Mouse (Mus musculus) hindbrain, postnatal 0 days (tissue): Measurements from ENCODE around the gene Cmtr1. TPM values are rescaled to one million over a fixed set of nuclear protein-coding genes. Genes with fewer than 3 reads are reported as not detected.
"Not testable (repeated sequence)": the region's sequence is repeated elsewhere in the genome, so short reads cannot be mapped to it uniquely, and the experiment has no call there.

ENCODE experiments used
- ATAC-seq: fragments of 200-750 bp; cut with Nextera tagmentation; 2 replicates; pipeline ENCODE4 v1.8.0; 2017; ENCODE audit warnings: mild to moderate bottlenecking, moderate TSS enrichment, moderate library complexity
- DNase-seq: peaks from one replicate; pipeline ENCODE4 v3.0.0-alpha.2; 2015; ENCODE audit warnings: low spot score
- H3K27ac ChIP-seq: fragments of 300-500 bp; sonication (generic); 2 replicates; pipeline ENCODE4 v1.5.1; 2014; ENCODE audit warnings: mild to moderate bottlenecking
- H3K27me3 ChIP-seq: fragments of 300-500 bp; sonication (generic); 2 replicates; pipeline ENCODE4 v1.6.1; 2014; ENCODE audit warnings: low read length, mixed read lengths; ENCODE audit not compliant: insufficient read depth
- H3K36me3 ChIP-seq: fragments of 300-500 bp; sonication (generic); 2 replicates; pipeline ENCODE4 v1.6.1; 2014; ENCODE audit warnings: low read length, mixed read lengths; ENCODE audit not compliant: insufficient read depth
- H3K4me1 ChIP-seq: fragments of 300-500 bp; sonication (generic); 2 replicates; pipeline ENCODE4 v1.6.1; 2014; ENCODE audit warnings: antibody characterized with exemption, low read length, mixed read lengths; ENCODE audit not compliant: insufficient read depth
- H3K4me2 ChIP-seq: fragments of 300-500 bp; sonication (generic); 2 replicates; pipeline ENCODE4 v1.6.1; 2014; ENCODE audit warnings: low read depth, mild to moderate bottlenecking, low read length, moderate library complexity, mixed read lengths
- H3K4me3 ChIP-seq: fragments of 300-500 bp; sonication (generic); 2 replicates; pipeline ENCODE4 v1.5.1; 2014; ENCODE audit warnings: low read length
- H3K9ac ChIP-seq: fragments of 300-500 bp; sonication (generic); replicated peaks from 2 replicates; pipeline ENCODE4 v1.6.1; 2014; ENCODE audit warnings: mild to moderate bottlenecking, low read length, moderate library complexity, mixed read lengths
- H3K9me3 ChIP-seq: fragments of 300-500 bp; sonication (generic); 2 replicates; pipeline ENCODE4 v1.6.1; 2016; ENCODE audit warnings: low read length, mixed read lengths
- CTCF ChIP-seq: IDR thresholded peaks from 2 replicates; pipeline ENCODE4 v1.5.1; 2016; ENCODE audit warnings: antibody characterized with exemption, control low read depth, low read depth
- WGBS: fragments of 180-500 bp; shearing (Covaris S2); extraction: QIAGEN DNeasy Blood & Tissue Kit; methylation state at CpG from one replicate; pipeline ENCODE4 v1.1.7; 2014; 5-methylcytosine and 5-hydroxymethylcytosine counted together
- polyA plus RNA-seq: library from polyadenylated mRNA; unstranded; fragments of >200 nt; fragmentation: Nextera tagmentation; extraction: Ambion mirVana; gene quantifications from 2 replicates; pipeline ENCODE4 v1.2.1, GENCODE M21; 2015
- total RNA-seq: library from RNA; depleted of rRNA; stranded (reverse); fragments of >200 nt; gene quantifications from 2 replicates; pipeline ENCODE4 v1.2.3, GENCODE M21; 2014; rRNA removed

The Cmtr1 gene
- total RNA-seq (69.1 and 71.5 TPM in 2 replicates), polyA plus RNA-seq (106 and 116 TPM in 2 replicates)

DNA sequence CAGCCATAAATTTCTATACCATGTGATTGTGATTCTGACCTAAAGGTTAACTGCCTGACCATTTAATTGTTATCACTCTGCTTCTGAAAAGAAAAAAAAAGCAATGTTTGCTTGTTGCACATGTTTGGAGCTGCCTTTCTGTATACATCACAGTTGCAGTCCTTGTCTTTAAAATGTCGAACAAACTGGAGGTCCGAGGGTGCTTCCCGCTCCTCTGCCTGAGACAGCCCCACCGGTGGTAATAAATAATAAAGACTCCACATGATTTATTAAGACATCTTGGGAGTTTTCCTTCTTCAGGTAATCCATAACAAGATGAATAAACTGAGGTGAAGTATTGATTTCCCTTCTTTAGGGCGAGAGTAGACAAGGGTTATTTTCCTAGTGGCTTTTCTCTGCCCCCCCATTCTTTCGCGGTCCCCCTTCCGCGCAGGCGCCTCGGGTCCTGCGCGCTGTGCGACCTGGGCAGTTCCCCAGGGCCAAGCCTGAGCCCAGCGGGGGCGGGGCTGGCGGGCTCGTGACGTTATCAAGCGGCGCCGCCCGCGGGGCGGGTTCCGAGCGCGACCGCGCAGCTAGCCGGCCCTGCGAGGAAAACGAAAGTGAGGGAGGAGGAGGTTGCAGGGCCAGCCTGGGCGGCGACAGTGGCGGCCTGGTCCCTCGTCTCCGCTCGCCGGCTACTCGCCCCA is at the start of gene Cmtr1:
Gene Cmtr1 (plus strand): TSS at position 520 of the 686 bp plus-strand sequence.
- peak within 1 kb of the TSS; percentile 88 for H3K4me3 ChIP-seq
- ATAC-seq (peak; percentile 97), DNase-seq (peak; percentile 97)
- no peaks in the 10 kb centered on the region for H3K27me3 ChIP-seq
- H3K9ac ChIP-seq = peak within 1 kb of the TSS; percentile 93
- peaks cover 3% of the 10 kb centered on the region; the same call in 1 of the 2 replicates for H3K4me1 ChIP-seq
- H3K36me3 ChIP-seq = peaks cover 4% of the 10 kb centered on the region; the same call in 1 of the 2 replicates
- H3K27ac ChIP-seq = peak within 1 kb of the TSS; percentile 94
- H3K4me2 ChIP-seq = peak within 1 kb of the TSS; percentile 93
- TF ChIP-seq CTCF = no peak
- WGBS = under 1% methylated on average over 34 of the region's 41 CpGs
- H3K9me3 ChIP-seq = no peaks in the 10 kb centered on the region

GRCm38 (mm10) chr17:29613453-29613852 is 46.9 kb upstream of the Cmtr1 start:
- H3K4me1 ChIP-seq = peaks cover 18% of the 10 kb centered on the region
- not testable (repeated sequence) for H3K36me3 ChIP-seq, H3K4me2 ChIP-seq, H3K27ac ChIP-seq, ATAC-seq, H3K27me3 ChIP-seq, H3K9ac ChIP-seq, H3K4me3 ChIP-seq, DNase-seq, H3K9me3 ChIP-seq
- 82% methylated on average over 5 of the region's 5 CpGs for WGBS
- peak; percentile 22; the same call in 1 of the 2 replicates for TF ChIP-seq CTCF

DNA sequence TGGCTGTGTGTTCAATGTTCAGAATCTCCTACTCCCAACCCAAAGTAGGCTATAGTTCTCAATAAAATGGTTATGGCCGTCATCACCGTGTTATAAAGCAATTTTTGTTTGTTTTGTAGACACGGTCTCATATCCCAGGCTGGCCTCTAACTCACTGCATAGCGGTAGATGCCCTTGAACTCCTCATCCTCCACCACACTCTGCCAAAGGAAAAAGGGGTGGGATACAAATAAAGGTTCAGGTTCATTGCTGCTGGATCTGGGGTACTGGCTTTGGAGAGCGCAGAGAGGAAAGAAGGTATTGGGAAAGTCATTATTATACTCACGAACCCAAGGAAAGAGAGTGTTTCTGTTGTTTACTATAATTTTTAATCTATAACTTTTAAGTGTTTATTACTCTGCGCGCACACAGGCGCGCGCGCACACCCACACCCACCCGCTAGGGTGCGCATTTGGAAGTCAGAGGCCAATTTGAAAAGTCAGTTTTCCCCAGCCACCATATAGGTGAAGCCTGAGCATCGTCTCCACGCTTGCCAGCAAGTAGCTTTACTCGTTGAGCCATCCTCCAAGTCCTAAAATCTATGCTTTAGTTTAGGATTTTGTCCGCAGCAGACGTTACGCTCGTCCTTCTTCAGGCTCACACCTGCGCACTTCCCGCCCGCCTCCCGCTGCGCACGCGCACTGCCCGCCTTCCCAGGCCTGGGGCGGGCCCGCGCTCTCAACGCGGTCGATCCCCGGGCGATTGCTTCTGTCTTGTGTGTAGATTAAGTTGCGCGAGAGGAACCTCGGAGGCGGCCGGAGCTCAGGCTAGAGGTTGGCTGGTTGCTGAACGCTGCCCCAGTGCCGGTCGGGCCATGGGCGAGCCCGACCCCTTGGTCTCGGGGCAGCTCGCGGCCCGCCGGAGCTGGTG is 46.0 kb upstream of the Cmtr1 start, which contains the start of the genes Rnf8 and Gm28043:
Gene Rnf8 (plus strand): TSS at position 676 of the 909 bp plus-strand sequence.
Gene Gm28043 (plus strand): TSS at position 762 of the 909 bp plus-strand sequence.
- Histone ChIP-seq H3K4me1 (peaks cover 18% of the 10 kb centered on the region), H3K27ac (peak within 1 kb of the TSS; percentile 98), H3K4me2 (peak within 1 kb of the TSS; percentile 74), H3K27me3 (no peaks in the 10 kb centered on the region), H3K4me3 (peak within 1 kb of the TSS; percentile 100), H3K9me3 (no peaks in the 10 kb centered on the region), H3K36me3 (no peaks in the 10 kb centered on the region; the same call in 1 of the 2 replicates), H3K9ac (peak within 1 kb of the TSS; percentile 99)
- peak; percentile 69 for TF ChIP-seq CTCF
- ATAC-seq (peak; percentile 94), DNase-seq (peak; percentile 96)
- 2% methylated on average over 52 of the region's 52 CpGs for WGBS

DNA sequence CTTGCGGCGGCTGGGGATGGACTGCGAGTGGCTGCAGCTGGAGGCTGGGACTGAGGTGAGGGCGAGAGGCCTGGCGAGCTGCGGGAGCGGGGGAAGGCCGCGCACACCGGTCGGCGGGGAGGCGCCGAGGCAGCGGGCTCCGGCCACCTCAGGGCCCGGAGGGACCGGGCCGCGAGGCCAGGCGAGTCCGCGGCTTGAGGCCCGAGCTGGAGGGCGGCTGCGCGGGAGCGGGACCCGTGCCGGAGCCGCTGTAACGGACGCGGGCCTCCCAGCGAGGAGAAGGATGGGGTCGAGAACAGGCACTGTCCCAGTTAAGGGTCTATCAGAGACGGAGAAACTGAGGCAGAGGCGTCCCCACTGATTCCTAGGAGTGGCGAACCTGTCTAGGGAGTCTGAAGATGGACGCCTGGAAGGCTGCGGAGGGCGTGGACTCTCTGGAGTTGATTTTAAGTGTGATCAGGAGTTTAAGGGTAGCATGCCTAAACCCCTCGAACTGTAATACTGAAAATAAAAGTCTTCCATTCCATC is 45.3 kb upstream of the Cmtr1 start:
- under 1% methylated on average over 43 of the region's 43 CpGs for WGBS
- peak overlapping the region; percentile 99 for H3K9ac ChIP-seq
- DNase-seq (peak; percentile 13), ATAC-seq (peak; percentile 63)
- peaks cover 18% of the 10 kb centered on the region for H3K4me1 ChIP-seq
- H3K27ac ChIP-seq = peak overlapping the region; percentile 98
- TF ChIP-seq CTCF = no peak
- no peaks in the 10 kb centered on the region for H3K27me3 ChIP-seq
- H3K4me2 ChIP-seq = peak overlapping the region; percentile 74
- H3K9me3 ChIP-seq = no peaks in the 10 kb centered on the region
- H3K4me3 ChIP-seq = peak overlapping the region; percentile 100
- H3K36me3 ChIP-seq = no peaks in the 10 kb centered on the region; the same call in 1 of the 2 replicates

GRCm38 (mm10) chr17:29615616-29616015 is 44.8 kb upstream of the Cmtr1 start:
- H3K4me2 ChIP-seq = peak overlapping the region; percentile 74
- H3K9ac ChIP-seq = peak overlapping the region; percentile 99
- H3K27ac ChIP-seq = peak overlapping the region; percentile 98
- peak overlapping the region; percentile 100 for H3K4me3 ChIP-seq
- H3K9me3 ChIP-seq = no peaks in the 10 kb centered on the region
- no peak for TF ChIP-seq CTCF
- peaks cover 18% of the 10 kb centered on the region for H3K4me1 ChIP-seq
- WGBS = 11% methylated on average over 4 of the region's 4 CpGs
- H3K27me3 ChIP-seq = no peaks in the 10 kb centered on the region
- ATAC-seq = no peak
- no peaks in the 10 kb centered on the region; the same call in 1 of the 2 replicates for H3K36me3 ChIP-seq
- DNase-seq = peak; percentile 26

- H3K36me3 ChIP-seq = peaks cover 12% of the 10 kb centered on the region
- 92% methylated on average over 3 of the region's 3 CpGs for WGBS
- no peak overlapping the region for H3K27ac ChIP-seq
- no peaks in the 10 kb centered on the region for H3K27me3 ChIP-seq
- TF ChIP-seq CTCF = no peak
- no peak overlapping the region for H3K4me3 ChIP-seq
- H3K4me1 ChIP-seq = peaks cover 12% of the 10 kb centered on the region
- no peaks in the 10 kb centered on the region for H3K9me3 ChIP-seq
- DNase-seq (no peak), ATAC-seq (no peak)
- H3K9ac ChIP-seq = no peak overlapping the region
- no peak overlapping the region for H3K4me2 ChIP-seq
Observed at GRCm38 (mm10) chr17:29619231-29619630, 41.2 kb upstream of the Cmtr1 start.
